ENCODE assay signal across 21 mouse cellular contexts in genomic region chr3:105220641-105221040, GRCm38 (mm10).
DNase-seq lines count a peak whose midpoint lies in the region; ATAC-seq and TF ChIP-seq lines count a peak whose summit lies in the region.
"Had no signal": no experiment of that assay in that cellular context is flagged by ENCODE, and none has a peak within 500 bp of the region (broad histone marks: within the 10 kb centered on the region; RNA-seq: fewer than 3 reads in every experiment).

No protein-coding gene starts in this region.

- POLR2A ChIA-PET in Patski (lab: Charles Lee): no interaction called here

- CTCF ChIA-PET in Patski (lab: Charles Lee): interaction anchor here (1.3 to 1.4 kb wide), 2 partner anchors 10 to 40 kb away, joined by 3 to 4 read pairs; no protein-coding TSS in a partner anchor

- TF ChIP-seq CTCF in Patski (IDR thresholded peaks at IDR 0.05): no peak

- in situ Hi-C loops in Patski (cut with MboI; ENCODE audit: low pct_unique_long_range_greater_than_20kb): no loop called here

- ATAC-seq in Patski: peak; percentile 45
- ATAC-seq in megakaryocyte-erythroid progenitor cell, adult 5-6 weeks (replicated peaks; ENCODE audit: low FRiP score, low TSS enrichment, poor library complexity, severe bottlenecking): no peak
- ATAC-seq: activated CD4-positive, CD25-positive, alpha-beta regulatory T cell, adult 4 months; forebrain, embryonic 13.5 days; forebrain, embryonic 16.5 days; hindbrain, embryonic 16.5 days; intestine, embryonic 16.5 days had no signal

- H3K27me3 ChIP-seq in Patski: no peaks in the 10 kb centered on the region
- H3K27me3 ChIP-seq: forebrain, embryonic 13.5 days; hindbrain, embryonic 13.5 days had no signal

- DNase-seq in layer of hippocampus, adult 18-20 months (ENCODE audit: low spot score in 2 of 2): peak; percentile 32 to 48
- DNase-seq in layer of hippocampus, postnatal 25 days (ENCODE audit: extremely low spot score in 1 of 2, low spot score in 1 of 2): no peak
- peak; percentile 49 for DNase-seq in layer of hippocampus, adult 9-11 months
- no peak for DNase-seq in layer of hippocampus, postnatal 10 days (ENCODE audit: low spot score in 2 of 2)
- DNase-seq in 3T3-L1 (ENCODE audit: low read depth, low spot score) (peak; percentile 80), Patski (ENCODE audit: low read depth, low spot score) (no peak)
- no peak for DNase-seq in adrenal gland, adult (ENCODE audit: inconsistent age in 2 of 2, low spot score in 1 of 2)
- DNase-seq: adrenal gland, postnatal 10 days; cerebellum, adult 11-12 months; cerebellum, adult 8-10 months; cerebellum, postnatal 10 days; gastrocnemius, postnatal 10 days; gastrocnemius, postnatal 36 days; heart, postnatal 36 days had no signal

Comparison
In these comparisons a context has a peak if more than half of its experiments do, and no peak if none do; other contexts are left out.
1. DNase-seq: peak in layer of hippocampus, adult 18-20 months (2 of 2), layer of hippocampus, adult 9-11 months (single experiment) and 3T3-L1 (single experiment); none in layer of hippocampus, postnatal 25 days (0 of 2), layer of hippocampus, postnatal 10 days (0 of 2), Patski (single experiment) and adrenal gland, adult (0 of 2).